Mouse (Mus musculus) intestine, postnatal 0 days (tissue): ENCODE results near the gene Lamp1. TPM values are rescaled to one million over a fixed set of nuclear protein-coding genes. Genes with fewer than 3 reads are reported as not detected.

ENCODE experiments used
- ATAC-seq: fragments of 200-750 bp; cut with Nextera tagmentation; 2 replicates; pipeline ENCODE4 v1.8.0; 2017; ENCODE audit warnings: mild to moderate bottlenecking, moderate TSS enrichment, moderate library complexity
- H3K27ac ChIP-seq: fragments of 300-500 bp; sonication (generic); 2 replicates; pipeline ENCODE4 v1.5.1; 2014; ENCODE audit warnings: mild to moderate bottlenecking, low read depth, low read length, moderate library complexity
- H3K27me3 ChIP-seq: fragments of 300-500 bp; sonication (generic); replicated peaks from 2 replicates; pipeline ENCODE4 v1.6.1; 2014; ENCODE audit warnings: low read length, mixed read lengths; ENCODE audit not compliant: control insufficient read depth, insufficient read depth
- H3K36me3 ChIP-seq: fragments of 300-500 bp; sonication (generic); 2 replicates; pipeline ENCODE4 v1.6.1; 2014; ENCODE audit warnings: mild to moderate bottlenecking, moderate library complexity; ENCODE audit not compliant: control insufficient read depth, insufficient read depth
- H3K4me1 ChIP-seq: fragments of 300-500 bp; sonication (generic); replicated peaks from 2 replicates; pipeline ENCODE4 v1.6.1; 2014; ENCODE audit warnings: antibody characterized with exemption, low read length, mixed read lengths; ENCODE audit not compliant: control insufficient read depth, insufficient read depth
- H3K4me2 ChIP-seq: fragments of 300-500 bp; sonication (generic); replicated peaks from 2 replicates; pipeline ENCODE4 v1.6.1; 2014; ENCODE audit warnings: low read depth, mild to moderate bottlenecking, moderate library complexity
- H3K4me3 ChIP-seq: fragments of 300-500 bp; sonication (generic); 2 replicates; pipeline ENCODE4 v1.5.1; 2014; ENCODE audit warnings: low read depth, low read length
- H3K9ac ChIP-seq: fragments of 300-500 bp; sonication (generic); 2 replicates; pipeline ENCODE4 v1.6.1; 2014; ENCODE audit warnings: mild to moderate bottlenecking, low read depth, low read length
- H3K9me3 ChIP-seq: fragments of 300-500 bp; sonication (generic); 2 replicates; pipeline ENCODE4 v1.6.1; 2016; ENCODE audit warnings: mixed run types; ENCODE audit not compliant: control insufficient read depth
- CTCF ChIP-seq: sonication (generic); IDR thresholded peaks from 2 replicates; pipeline ENCODE4 v1.5.1; 2016; ENCODE audit warnings: low read depth, mild to moderate bottlenecking, control low read depth, antibody characterized with exemption, moderate library complexity
- WGBS: fragments of 180-500 bp; shearing (Covaris S2); extraction: QIAGEN DNeasy Blood & Tissue Kit; methylation state at CpG from one replicate; pipeline ENCODE4 v1.1.7; 2014; 5-methylcytosine and 5-hydroxymethylcytosine counted together
- polyA plus RNA-seq: library from polyadenylated mRNA; unstranded; fragments of >200 nt; fragmentation: Nextera tagmentation; extraction: Ambion mirVana; gene quantifications from 2 replicates; pipeline ENCODE4 v1.2.1, GENCODE M21; 2015

Lamp1 gene
- polyA plus RNA-seq, 1 experiment from 2014 or later = 847 TPM

DNA sequence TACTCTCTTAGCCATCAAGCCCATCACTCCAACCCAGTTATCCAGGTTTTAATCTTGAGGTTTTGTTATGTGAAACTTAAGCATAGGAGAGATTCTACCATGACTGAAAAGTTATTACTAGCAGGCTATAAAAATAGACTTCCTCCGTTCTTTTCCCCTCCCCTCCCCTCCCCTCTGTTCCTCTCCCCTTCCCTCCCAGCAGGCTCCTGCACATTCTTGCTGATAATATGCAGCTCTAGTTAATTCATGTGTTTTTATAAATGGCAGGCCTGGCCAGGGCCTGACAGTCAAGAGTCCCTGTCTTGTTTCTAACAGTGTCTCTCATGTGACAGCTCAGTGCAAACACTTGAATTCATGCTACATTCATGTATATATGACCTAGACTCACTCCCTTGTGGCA is 11.5 kb downstream of the Lamp1 start:
- H3K27ac ChIP-seq = no peak overlapping the region
- WGBS = 42% methylated on average over 1 of the region's 1 CpGs
- H3K36me3 ChIP-seq = peaks cover 89% of the 10 kb centered on the region
- no peak for TF ChIP-seq CTCF
- H3K27me3 ChIP-seq = no peaks in the 10 kb centered on the region
- no peaks in the 10 kb centered on the region for H3K4me1 ChIP-seq
- no peak overlapping the region for H3K4me2 ChIP-seq
- no peak overlapping the region for H3K4me3 ChIP-seq
- no peaks in the 10 kb centered on the region for H3K9me3 ChIP-seq
- no peak for ATAC-seq
- no peak overlapping the region for H3K9ac ChIP-seq

DNA sequence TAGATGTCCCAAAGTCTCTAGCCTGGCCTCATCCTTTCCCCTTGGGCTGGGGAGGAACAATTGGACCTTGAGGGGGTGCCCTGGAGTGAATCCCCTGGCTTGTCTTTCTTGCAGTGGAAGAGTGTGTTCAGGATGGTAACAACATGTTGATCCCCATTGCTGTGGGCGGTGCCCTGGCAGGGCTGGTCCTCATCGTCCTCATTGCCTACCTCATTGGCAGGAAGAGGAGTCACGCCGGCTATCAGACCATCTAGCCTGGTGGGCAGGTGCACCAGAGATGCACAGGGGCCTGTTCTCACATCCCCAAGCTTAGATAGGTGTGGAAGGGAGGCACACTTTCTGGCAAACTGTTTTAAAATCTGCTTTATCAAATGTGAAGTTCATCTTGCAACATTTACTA is 15.3 kb downstream of the Lamp1 start:
- H3K4me2 ChIP-seq = no peak overlapping the region
- H3K27me3 ChIP-seq = no peaks in the 10 kb centered on the region
- H3K9ac ChIP-seq = no peak overlapping the region
- H3K4me3 ChIP-seq = no peak overlapping the region
- 81% methylated on average over 4 of the region's 4 CpGs for WGBS
- ATAC-seq = no peak
- no peak for TF ChIP-seq CTCF
- H3K36me3 ChIP-seq = peaks cover 85% of the 10 kb centered on the region
- H3K4me1 ChIP-seq = no peaks in the 10 kb centered on the region
- no peaks in the 10 kb centered on the region for H3K9me3 ChIP-seq
- no peak overlapping the region for H3K27ac ChIP-seq

DNA sequence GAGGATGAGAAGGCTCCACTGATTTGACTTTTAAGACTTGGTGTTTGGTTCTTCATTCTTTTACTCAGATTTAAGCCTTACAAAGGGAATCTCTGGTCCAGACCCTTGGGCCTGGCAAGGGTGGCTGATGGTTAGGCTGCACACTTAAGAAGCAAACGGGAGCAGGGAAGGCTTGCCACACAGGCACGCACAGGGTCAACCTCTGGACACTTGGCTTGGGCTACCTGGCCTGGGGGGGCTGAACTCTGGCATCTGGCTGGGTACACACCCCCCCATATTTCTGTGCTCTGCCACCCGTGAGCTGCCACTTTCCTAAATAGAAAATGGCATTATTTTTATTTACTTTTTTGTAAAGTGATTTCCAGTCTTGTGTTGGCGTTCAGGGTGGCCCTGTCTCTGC is 15.8 kb downstream of the Lamp1 start:
- Histone ChIP-seq H3K36me3 (peaks cover 80% of the 10 kb centered on the region), H3K27me3 (no peaks in the 10 kb centered on the region), H3K4me1 (no peaks in the 10 kb centered on the region), H3K4me3 (no peak overlapping the region), H3K4me2 (no peak overlapping the region), H3K27ac (no peak overlapping the region), H3K9ac (no peak overlapping the region), H3K9me3 (no peaks in the 10 kb centered on the region)
- TF ChIP-seq CTCF = no peak
- no peak for ATAC-seq
- 76% methylated on average over 4 of the region's 4 CpGs for WGBS

DNA sequence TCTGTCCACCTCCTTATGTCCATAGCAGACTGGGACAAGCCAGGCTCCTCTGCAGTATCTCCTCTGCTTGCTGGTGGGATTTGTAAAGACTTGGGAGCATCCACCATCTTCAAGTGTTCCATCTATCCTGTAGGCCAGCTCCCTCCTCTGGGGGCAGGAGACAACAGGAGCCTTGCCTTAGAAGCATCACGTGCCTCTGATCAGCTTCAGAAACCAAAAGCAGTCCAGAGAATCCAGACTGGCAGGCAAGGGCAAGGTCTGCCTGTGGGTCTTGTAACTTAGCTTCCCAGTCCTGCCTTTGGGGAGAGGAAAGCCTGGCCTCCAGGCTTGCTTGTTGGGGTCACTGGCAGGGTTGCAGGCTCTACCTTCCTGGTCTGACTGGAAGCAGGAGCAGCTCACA is 16.7 kb downstream of the Lamp1 start:
- peak; percentile 34 for ATAC-seq
- no peak overlapping the region for H3K4me2 ChIP-seq
- no peaks in the 10 kb centered on the region for H3K4me1 ChIP-seq
- no peaks in the 10 kb centered on the region for H3K9me3 ChIP-seq
- H3K4me3 ChIP-seq = no peak overlapping the region
- H3K36me3 ChIP-seq = peaks cover 72% of the 10 kb centered on the region
- 76% methylated on average over 1 of the region's 1 CpGs for WGBS
- H3K27me3 ChIP-seq = no peaks in the 10 kb centered on the region
- peak; percentile 28; the same call in 1 of the 2 replicates for TF ChIP-seq CTCF
- H3K27ac ChIP-seq = peak overlapping the region; percentile 86
- no peak overlapping the region for H3K9ac ChIP-seq

DNA sequence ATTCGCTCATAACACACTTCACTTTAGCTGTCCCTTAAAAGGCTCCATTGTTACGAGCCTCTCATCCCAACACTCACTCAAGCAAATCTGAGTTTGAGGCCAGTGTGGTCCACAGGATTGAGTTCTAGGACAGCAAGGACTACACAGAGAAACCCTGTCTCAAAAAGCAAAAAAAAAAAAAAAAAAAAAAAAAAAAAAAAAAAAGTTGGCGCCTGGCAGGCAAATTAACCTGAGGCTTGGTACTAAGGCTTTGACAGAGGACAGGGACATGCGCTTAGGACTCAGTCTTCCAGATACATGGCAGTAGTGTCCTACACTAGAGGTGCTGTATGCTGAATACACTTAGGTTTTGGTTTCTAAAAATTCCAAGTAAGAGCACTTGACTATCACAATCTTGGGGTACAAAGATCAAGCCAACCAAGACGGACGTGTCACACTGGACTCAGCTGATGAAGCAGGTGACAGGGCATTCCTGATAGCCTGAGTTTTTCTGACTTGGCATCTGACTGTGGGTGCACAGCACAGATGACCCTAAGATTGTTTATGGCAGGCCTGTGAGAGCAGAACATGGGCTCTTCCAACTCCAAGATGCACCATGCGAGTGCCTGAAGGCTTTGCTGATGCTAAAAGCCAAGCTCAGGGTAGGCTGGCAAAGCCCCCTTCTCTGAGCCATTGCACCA is 18.4 kb downstream of the Lamp1 start:
- 75% methylated on average over 7 of the region's 7 CpGs for WGBS
- no peaks in the 10 kb centered on the region for H3K9me3 ChIP-seq
- TF ChIP-seq CTCF = no peak
- peaks cover 55% of the 10 kb centered on the region for H3K36me3 ChIP-seq
- H3K27ac ChIP-seq = peak overlapping the region; percentile 86
- no peak overlapping the region for H3K4me3 ChIP-seq
- no peak overlapping the region for H3K4me2 ChIP-seq
- H3K27me3 ChIP-seq = no peaks in the 10 kb centered on the region
- H3K4me1 ChIP-seq = no peaks in the 10 kb centered on the region
- ATAC-seq = peak; percentile 64
- no peak overlapping the region for H3K9ac ChIP-seq

DNA sequence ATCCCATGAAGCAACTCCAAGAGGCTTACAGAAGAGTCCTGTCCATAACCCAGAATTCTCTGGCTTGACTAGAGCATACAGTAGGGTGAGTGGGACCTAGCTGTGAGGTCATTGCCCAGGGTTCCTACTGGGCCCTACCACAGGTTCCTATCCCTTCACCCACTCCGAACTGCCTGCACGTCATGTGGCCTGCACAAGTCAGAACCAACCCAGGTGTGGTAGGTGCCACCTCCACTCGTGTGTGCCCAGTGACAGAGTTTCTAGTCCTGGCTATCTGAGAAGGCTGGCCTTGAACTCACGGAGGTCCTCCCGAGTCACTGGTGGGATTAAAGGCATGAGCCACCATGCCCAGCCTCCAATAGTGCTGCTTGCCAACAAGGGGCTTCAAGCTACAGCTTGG is 19.2 kb downstream of the Lamp1 start:
- Histone ChIP-seq H3K27me3 (no peaks in the 10 kb centered on the region), H3K9me3 (no peaks in the 10 kb centered on the region), H3K4me3 (no peak overlapping the region), H3K36me3 (peaks cover 47% of the 10 kb centered on the region), H3K9ac (no peak overlapping the region), H3K4me2 (no peak overlapping the region), H3K27ac (peak overlapping the region; percentile 71), H3K4me1 (no peaks in the 10 kb centered on the region)
- ATAC-seq = 0 out of 2 replicates have a peak, but pooled peaks have one; percentile 2
- WGBS = 85% methylated on average over 5 of the region's 5 CpGs
- TF ChIP-seq CTCF = no peak
